Mouse (Mus musculus) gastrocnemius, adult 18-20 months (tissue): ENCODE measurements around the gene Gm21852. TPM values are rescaled to one million over a fixed set of nuclear protein-coding genes. Genes with fewer than 3 reads are reported as not detected.
"Not testable (repeated sequence)": the region's sequence is repeated elsewhere in the genome, so short reads cannot be mapped to it uniquely, and the experiment has no call there.

Source experiments
- DNase-seq: peaks from one replicate; pipeline ENCODE4 v3.0.0; 2021; ENCODE audit warnings: low spot score
- long read RNA-seq, 2 experiments: library from polyadenylated mRNA; stranded (forward); transcript quantifications; one replicate each; pipeline ENCODE4 v2.0.0; 2021
- microRNA-seq: library from miRNA; unstranded; fragments of <30 nt; microRNA quantifications from one replicate; pipeline ENCODE4 v1.2.0, GENCODE M21; 2021
- total RNA-seq, 2 experiments: library from RNA; stranded (reverse); gene quantifications; 2 replicates each; pipeline ENCODE4 v1.2.3; 2021

The Gm21852 gene
- total RNA-seq: not detected
- long read RNA-seq, experiment 1: 0 reads
- long read RNA-seq, experiment 2: 0 reads

- DNase-seq: not testable (repeated sequence)
Measured at GRCm38 (mm10) chrY:40651896-40652295, at the start of gene Gm21852. Gene Gm21852 (minus strand): TSS chrY:40651996.

Small RNAs within 50 kb of the gene (microRNA-seq; reads per million reads assigned to microRNA genes)
- gene Gm27466: not detected
- gene Gm28018: not detected

Other genes with a start within 250 kb of the Gm21852 start
- not detected for gene Gm21797, start 123.8 kb upstream of the Gm21852 start, total RNA-seq
- not detected for gene Gm20795, start 152.9 kb upstream of the Gm21852 start, total RNA-seq